Mouse (Mus musculus) brain, embryonic 14.5 days (tissue): ENCODE data around the gene Plk5.

Experiments used
- CTCF ChIP-seq: fragments of 200-500 bp; IDR thresholded peaks from 2 replicates; pipeline ENCODE4 v1.5.1; 2012; ENCODE audit warnings: inconsistent platforms, mild to moderate bottlenecking, moderate library complexity, borderline replicate concordance; ENCODE audit not compliant: insufficient read depth, insufficient read length; ENCODE audit errors: extremely low read depth
- POLR2A ChIP-seq: fragments of 200-500 bp; IDR thresholded peaks from 2 replicates; pipeline ENCODE4 v1.6.1; 2012; ENCODE audit warnings: mild to moderate bottlenecking, inconsistent platforms, borderline replicate concordance; ENCODE audit not compliant: poor library complexity, insufficient read depth, insufficient read length, severe bottlenecking; ENCODE audit errors: extremely low read depth

GRCm38 (mm10) chr10:80387522-80387959 is 31.3 kb downstream of the Plk5 start, which contains the start of gene Mex3d:
- TF ChIP-seq POLR2A: peak; percentile 46; the same call in 1 of the 2 replicates
- no peak for TF ChIP-seq CTCF
